Mouse (Mus musculus) liver, adult 2 months (tissue): ENCODE results near the gene Emb.

Experiments used
- CTCF ChIP-seq: fragments of 200-500 bp; IDR thresholded peaks from 2 replicates; pipeline ENCODE4 v1.5.1; 2011; ENCODE audit warnings: low read depth, low read length, control low read depth
- POLR2A ChIP-seq: fragments of 200-500 bp; IDR thresholded peaks from 2 replicates; pipeline ENCODE4 v1.6.1; 2011; ENCODE audit warnings: low read length, control low read depth; ENCODE audit not compliant: insufficient read depth; ENCODE audit errors: extremely low read depth

GRCm38 (mm10) chr13:117311446-117312225 is 103.3 kb downstream of the Emb start:
- peak; percentile 90 for TF ChIP-seq CTCF
- TF ChIP-seq POLR2A, result no peak
